Mouse (Mus musculus) forebrain, embryonic 10.5 days (tissue): ENCODE results near the gene Htr2b. TPM values are rescaled to one million over a fixed set of nuclear protein-coding genes. Genes with fewer than 3 reads are reported as not detected.
A peak's percentile ranks its signal among the peaks of the same experiment; 100 is the strongest.

Experiments used
- DNase-seq: peaks from one replicate; pipeline ENCODE4 v3.0.0-alpha.2; 2017; ENCODE audit warnings: low spot score; ENCODE audit errors: extremely low spot score
- H3K27ac ChIP-seq: fragments of 300-500 bp; sonication (generic); 2 replicates; pipeline ENCODE4 v1.5.1; 2016; ENCODE audit warnings: mild to moderate bottlenecking
- H3K27me3 ChIP-seq: fragments of 300-500 bp; sonication (generic); 2 replicates; pipeline ENCODE4 v1.6.1; 2016; ENCODE audit warnings: mild to moderate bottlenecking; ENCODE audit not compliant: poor library complexity, severe bottlenecking
- H3K36me3 ChIP-seq: fragments of 300-500 bp; sonication (generic); replicated peaks from 2 replicates; pipeline ENCODE4 v1.6.1; 2016; ENCODE audit warnings: mild to moderate bottlenecking, moderate library complexity
- H3K4me1 ChIP-seq: fragments of 300-500 bp; sonication (generic); 2 replicates; pipeline ENCODE4 v1.6.1; 2016
- H3K4me3 ChIP-seq: fragments of 300-500 bp; sonication (generic); 2 replicates; pipeline ENCODE4 v1.5.1; 2016; ENCODE audit warnings: mild to moderate bottlenecking, moderate library complexity
- H3K9me3 ChIP-seq: fragments of 300-500 bp; sonication (generic); 2 replicates; pipeline ENCODE4 v1.6.1; 2016; ENCODE audit warnings: mild to moderate bottlenecking, moderate library complexity
- WGBS: fragments of 180-500 bp; shearing (Covaris S2); methylation state at CpG from one replicate; pipeline ENCODE4 v1.1.7; 2016; 5-methylcytosine and 5-hydroxymethylcytosine counted together
- polyA plus RNA-seq: library from polyadenylated mRNA; unstranded; fragments of >200 nt; fragmentation: Nextera tagmentation; extraction: Ambion mirVana; gene quantifications from 2 replicates; pipeline ENCODE4 v1.2.1, GENCODE M21; 2016

Gene Htr2b
- polyA plus RNA-seq, 1 experiment from 2014 or later: 0.19 TPM

DNA sequence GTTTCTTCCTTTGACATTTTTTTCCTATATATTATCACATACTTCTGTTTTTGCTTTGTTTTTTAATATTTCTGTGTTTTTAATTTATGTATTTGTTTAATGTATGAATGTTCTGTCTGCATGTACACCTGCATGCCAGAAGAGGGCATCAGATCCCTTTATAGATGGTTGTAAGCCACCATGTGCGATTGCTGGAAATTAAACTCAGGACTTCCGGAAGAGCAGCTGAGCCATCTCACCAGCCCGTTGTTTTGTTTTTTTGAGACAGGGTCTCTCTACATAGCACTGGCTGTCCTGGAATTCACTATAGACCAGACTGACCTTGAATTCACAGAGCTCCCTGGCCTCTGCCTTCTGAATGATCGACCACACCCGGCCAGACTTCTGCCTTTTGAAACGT is 49.2 kb downstream of the Htr2b start:
- WGBS: 90% methylated on average over 6 of the region's 6 CpGs
- peaks cover 4% of the 10 kb centered on the region for H3K9me3 ChIP-seq
- no peak overlapping the region for H3K4me3 ChIP-seq
- no peak overlapping the region for H3K27ac ChIP-seq
- H3K4me1 ChIP-seq: peaks cover 33% of the 10 kb centered on the region
- no peaks in the 10 kb centered on the region for H3K27me3 ChIP-seq
- H3K36me3 ChIP-seq: peaks cover 13% of the 10 kb centered on the region
- no peak for DNase-seq

DNA sequence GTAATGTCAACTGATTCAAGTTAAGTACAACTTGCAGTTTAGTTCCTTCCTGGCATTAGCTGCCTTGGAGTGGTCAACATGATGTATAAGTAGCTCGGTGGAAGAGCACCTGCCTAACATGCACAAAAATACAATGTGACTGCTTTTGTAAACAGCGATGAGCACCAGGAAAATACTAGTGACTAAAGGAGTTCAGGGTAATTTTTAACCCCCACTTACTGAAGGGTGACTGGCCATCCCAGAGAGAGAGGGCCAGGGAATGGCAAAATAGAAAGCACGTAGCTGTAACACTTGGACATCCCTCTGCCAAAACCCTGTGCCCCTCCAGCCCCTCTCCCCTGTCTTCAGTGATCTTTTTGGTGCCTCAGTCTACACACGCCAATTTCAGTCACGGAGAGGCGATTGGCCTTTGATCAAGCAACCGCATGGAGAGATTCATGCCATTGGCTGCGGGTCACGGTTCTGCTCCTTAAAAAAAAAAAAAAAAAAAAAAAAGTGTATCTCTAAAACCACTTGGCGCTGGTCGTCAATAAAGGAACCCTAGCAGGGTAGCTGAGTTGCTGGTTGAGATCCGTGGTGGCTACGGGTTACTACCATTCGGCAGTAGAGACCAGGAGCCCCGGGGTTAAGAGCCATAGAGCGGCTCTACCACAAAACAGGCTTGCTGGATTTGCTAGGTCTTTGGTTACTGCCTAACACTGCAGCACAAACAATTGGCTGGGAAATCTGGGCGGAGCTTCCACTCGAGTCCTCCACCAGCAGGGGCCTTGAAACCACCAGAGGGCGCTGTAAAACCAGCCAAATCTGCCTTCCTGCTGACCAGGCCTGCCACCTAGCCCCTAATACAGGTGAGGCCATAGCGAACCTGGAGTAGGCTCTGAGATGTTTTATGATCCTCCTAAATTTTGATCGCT is 52.7 kb downstream of the Htr2b start:
- 12% methylated on average over 21 of the region's 21 CpGs for WGBS
- Histone ChIP-seq H3K9me3 (no peaks in the 10 kb centered on the region), H3K27ac (peak overlapping the region; percentile 84)

GRCm38 (mm10) chr1:86056284-86056683 is 55.5 kb downstream of the Htr2b start:
- 91% methylated on average over 4 of the region's 4 CpGs for WGBS
- Histone ChIP-seq H3K27ac (no peak overlapping the region), H3K9me3 (no peaks in the 10 kb centered on the region), H3K4me1 (peaks cover 16% of the 10 kb centered on the region), H3K36me3 (no peaks in the 10 kb centered on the region), H3K27me3 (no peaks in the 10 kb centered on the region), H3K4me3 (no peak overlapping the region)
- DNase-seq: no peak

More for the DNA sequence above, 52.7 kb downstream of the Htr2b start:
- Histone ChIP-seq H3K36me3 (no peaks in the 10 kb centered on the region), H3K4me1 (peaks cover 20% of the 10 kb centered on the region), H3K27me3 (no peaks in the 10 kb centered on the region), H3K4me3 (peak overlapping the region; percentile 50)
- peak; percentile 93 for DNase-seq

- WGBS: 65% methylated on average over 3 of the region's 3 CpGs
- H3K27me3 ChIP-seq: no peaks in the 10 kb centered on the region
- H3K4me1 ChIP-seq: peaks cover 8% of the 10 kb centered on the region
- no peaks in the 10 kb centered on the region for H3K9me3 ChIP-seq
- H3K27ac ChIP-seq: no peak overlapping the region
- no peak overlapping the region for H3K4me3 ChIP-seq
- no peaks in the 10 kb centered on the region for H3K36me3 ChIP-seq
- no peak for DNase-seq
Observed at GRCm38 (mm10) chr1:86054943-86055342, 56.8 kb downstream of the Htr2b start.

DNA sequence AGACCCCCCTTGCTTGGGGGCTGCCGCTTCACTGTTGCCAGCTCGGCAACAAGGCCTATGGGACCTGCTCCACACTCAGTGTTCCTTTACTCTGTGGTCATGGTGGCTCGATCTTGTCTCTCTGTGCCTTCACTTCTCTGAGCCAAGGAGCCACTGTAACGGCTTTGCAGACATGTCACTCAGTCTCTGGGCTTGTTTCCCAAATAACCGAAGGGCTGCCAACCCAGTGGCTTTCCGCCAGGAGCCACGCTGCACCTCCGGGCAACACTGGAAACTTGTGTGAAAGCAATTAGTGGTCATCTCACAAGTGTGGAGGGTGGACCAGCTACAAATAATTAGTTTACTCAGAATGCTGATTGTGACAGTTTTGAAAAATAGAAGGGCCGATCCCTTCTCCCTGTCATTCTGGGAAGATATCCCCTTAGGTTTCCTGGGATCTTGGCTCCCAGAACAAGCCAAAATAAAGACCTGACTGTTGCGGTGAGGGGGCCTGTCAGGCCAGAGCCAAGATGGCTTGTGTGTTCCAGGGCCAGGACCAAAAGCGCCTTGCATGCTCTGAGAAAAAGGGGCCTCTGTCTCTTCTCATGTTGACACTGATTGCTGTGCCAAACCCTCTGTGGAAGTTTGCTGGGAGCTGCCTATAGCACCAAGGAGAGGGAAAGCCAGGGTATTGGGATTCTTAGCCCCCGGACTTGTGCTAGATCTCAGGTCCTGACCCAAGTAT is 58.4 kb downstream of the Htr2b start:
- WGBS: 89% methylated on average over 12 of the region's 12 CpGs
- Histone ChIP-seq H3K36me3 (no peaks in the 10 kb centered on the region), H3K9me3 (no peaks in the 10 kb centered on the region), H3K4me3 (no peak overlapping the region), H3K27ac (no peak overlapping the region), H3K4me1 (no peaks in the 10 kb centered on the region), H3K27me3 (peaks cover 10% of the 10 kb centered on the region)
- DNase-seq: no peak

Other genes starting within 250 kb of the Htr2b start
- gene Itm2c, start 217.7 kb downstream of the Htr2b start, polyA plus RNA-seq: 126 and 132 TPM in 2 replicates
- gene 4933407L21Rik, start 183.5 kb downstream of the Htr2b start, polyA plus RNA-seq: 0.30 and 0.87 TPM in 2 replicates
- gene Gpr55, start 151.0 kb downstream of the Htr2b start, polyA plus RNA-seq: not detected in 2 replicates
- not detected in 2 replicates for gene Spata3, start 95.2 kb downstream of the Htr2b start, polyA plus RNA-seq
- 0.22 and 0.26 TPM in 2 replicates for gene 2810459M11Rik, start 66.1 kb downstream of the Htr2b start, polyA plus RNA-seq
- gene Psmd1, start 47.6 kb downstream of the Htr2b start, polyA plus RNA-seq: 244 and 249 TPM in 2 replicates
- 0.20 TPM in 1 of 2 replicates, not detected in the other for gene Gm21972, start 21.7 kb upstream of the Htr2b start, polyA plus RNA-seq
- 38.4 and 38.7 TPM in 2 replicates for gene Armc9, start 42.8 kb upstream of the Htr2b start, polyA plus RNA-seq
- 4.5 and 4.9 TPM in 2 replicates for gene B3gnt7, start 190.9 kb upstream of the Htr2b start, polyA plus RNA-seq
- gene Ncl, start 247.4 kb upstream of the Htr2b start, polyA plus RNA-seq: 644 and 705 TPM in 2 replicates